Mouse (Mus musculus) liver, adult 2 months (tissue): ENCODE data around the gene Pdlim3.

Experiments used
- CTCF ChIP-seq: fragments of 200-500 bp; IDR thresholded peaks from 2 replicates; pipeline ENCODE4 v1.5.1; 2011; ENCODE audit warnings: low read depth, low read length, control low read depth
- POLR2A ChIP-seq: fragments of 200-500 bp; IDR thresholded peaks from 2 replicates; pipeline ENCODE4 v1.6.1; 2011; ENCODE audit warnings: low read length, control low read depth; ENCODE audit not compliant: insufficient read depth; ENCODE audit errors: extremely low read depth

GRCm38 (mm10) chr8:45874945-45875626 lies 10.2 kb upstream of the Pdlim3 start:
- no peak for TF ChIP-seq CTCF
- no peak for TF ChIP-seq POLR2A
